Mouse (Mus musculus): ENCODE data around the gene Tmed8. TPM values are rescaled to one million over a fixed set of nuclear protein-coding genes. Genes with fewer than 3 reads are reported as not detected.
A peak's percentile ranks its signal among the peaks of the same experiment; 100 is the strongest.

Tmed8 gene
- total and polyA plus RNA-seq, 3 experiments = 2.2 to 32.5 (median 21.6) TPM

- H3K36me3 ChIP-seq (replicated peaks) = peaks cover 2% of the 10 kb centered on the region
- H3K4me1 ChIP-seq (ENCODE audit: insufficient read depth, low read depth, low read length) = peaks cover 26% of the 10 kb centered on the region
- DNase-seq (ENCODE audit: low spot score) (no peak), ATAC-seq (ENCODE audit: extremely low read depth, insufficient number of reproducible peaks, low FRiP score, poor library complexity, severe bottlenecking) (no peak)
- no peak for TF ChIP-seq CTCF (IDR thresholded peaks at IDR 0.05; ENCODE audit: low read depth, low read length)
- no peak for TF ChIP-seq POLR2AphosphoS5 (IDR thresholded peaks at IDR 0.05; ENCODE audit: insufficient replicate concordance, low read depth, low read length)
- TF ChIP-seq GATA1 (IDR thresholded peaks at IDR 0.05; ENCODE audit: borderline replicate concordance, low read length) = no peak
- TF ChIP-seq GATA2 (IDR thresholded peaks at IDR 0.05; ENCODE audit: borderline replicate concordance, low read depth, low read length) = no peak
- TF ChIP-seq TAL1 (conservative IDR thresholded peaks at IDR 0.05; ENCODE audit: low read depth, low read length) = no peak
- no peaks in the 10 kb centered on the region for H3K27me3 ChIP-seq (ENCODE audit: insufficient read depth, low read length)
- H3K4me3 ChIP-seq (ENCODE audit: low read depth, low read length) = no peak overlapping the region
- H3K9me3 ChIP-seq (replicated peaks) = no peaks in the 10 kb centered on the region
Measured at GRCm38 (mm10) chr12:87201694-87202093, 1.4 kb upstream of the Tmed8 start.

GRCm38 (mm10) chr12:87199206-87199972 is 865 bp downstream of the Tmed8 start, which contains the start of gene Samd15:
Gene Samd15 (plus strand): TSS chr12:87199723.
- Histone ChIP-seq H3K36me3 (replicated peaks) (peaks cover 3% of the 10 kb centered on the region), H3K4me1 (ENCODE audit: insufficient read depth, low read depth, low read length) (peaks cover 26% of the 10 kb centered on the region), H3K4me3 (ENCODE audit: low read depth, low read length) (peak within 1 kb of the TSS; percentile 77), H3K27me3 (ENCODE audit: insufficient read depth, low read length) (no peaks in the 10 kb centered on the region), H3K9me3 (replicated peaks) (no peaks in the 10 kb centered on the region)
- TF ChIP-seq GATA1 (IDR thresholded peaks at IDR 0.05; ENCODE audit: borderline replicate concordance, low read length) = no peak
- no peak for TF ChIP-seq TAL1 (conservative IDR thresholded peaks at IDR 0.05; ENCODE audit: low read depth, low read length)
- TF ChIP-seq CTCF (IDR thresholded peaks at IDR 0.05; ENCODE audit: low read depth, low read length) = no peak
- TF ChIP-seq POLR2AphosphoS5 (IDR thresholded peaks at IDR 0.05; ENCODE audit: insufficient replicate concordance, low read depth, low read length) = no peak
- TF ChIP-seq GATA2 (IDR thresholded peaks at IDR 0.05; ENCODE audit: borderline replicate concordance, low read depth, low read length) = no peak
- peak; percentile 37 for DNase-seq (ENCODE audit: low spot score)
- no peak for ATAC-seq (ENCODE audit: extremely low read depth, insufficient number of reproducible peaks, low FRiP score, poor library complexity, severe bottlenecking)

- H3K4me3 ChIP-seq (ENCODE audit: low read depth, low read length) = peak overlapping the region; percentile 77; the same call in 1 of the 2 replicates
- H3K9me3 ChIP-seq (replicated peaks) = no peaks in the 10 kb centered on the region
- TF ChIP-seq GATA2 (IDR thresholded peaks at IDR 0.05; ENCODE audit: borderline replicate concordance, low read depth, low read length) (no peak), TAL1 (conservative IDR thresholded peaks at IDR 0.05; ENCODE audit: low read depth, low read length) (no peak), GATA1 (IDR thresholded peaks at IDR 0.05; ENCODE audit: borderline replicate concordance, low read length) (no peak), CTCF (IDR thresholded peaks at IDR 0.05; ENCODE audit: low read depth, low read length) (no peak), POLR2AphosphoS5 (IDR thresholded peaks at IDR 0.05; ENCODE audit: insufficient replicate concordance, low read depth, low read length) (no peak)
- H3K4me1 ChIP-seq (ENCODE audit: insufficient read depth, low read depth, low read length) = peaks cover 26% of the 10 kb centered on the region
- no peaks in the 10 kb centered on the region for H3K27me3 ChIP-seq (ENCODE audit: insufficient read depth, low read length)
- no peak for ATAC-seq (ENCODE audit: extremely low read depth, insufficient number of reproducible peaks, low FRiP score, poor library complexity, severe bottlenecking)
- DNase-seq (ENCODE audit: low spot score) = no peak
- H3K36me3 ChIP-seq (replicated peaks) = peaks cover 3% of the 10 kb centered on the region
Measured at GRCm38 (mm10) chr12:87198792-87199191, 1.5 kb downstream of the Tmed8 start.

- Histone ChIP-seq H3K4me3 (ENCODE audit: low read depth, low read length) (no peak overlapping the region), H3K36me3 (replicated peaks) (peaks cover 3% of the 10 kb centered on the region), H3K27me3 (ENCODE audit: insufficient read depth, low read length) (no peaks in the 10 kb centered on the region), H3K4me1 (ENCODE audit: insufficient read depth, low read depth, low read length) (peaks cover 33% of the 10 kb centered on the region), H3K9me3 (replicated peaks) (no peaks in the 10 kb centered on the region)
- no peak for DNase-seq (ENCODE audit: low spot score)
- TF ChIP-seq GATA1 (IDR thresholded peaks at IDR 0.05; ENCODE audit: borderline replicate concordance, low read length) (no peak), POLR2AphosphoS5 (IDR thresholded peaks at IDR 0.05; ENCODE audit: insufficient replicate concordance, low read depth, low read length) (no peak), TAL1 (conservative IDR thresholded peaks at IDR 0.05; ENCODE audit: low read depth, low read length) (no peak), GATA2 (IDR thresholded peaks at IDR 0.05; ENCODE audit: borderline replicate concordance, low read depth, low read length) (no peak), CTCF (IDR thresholded peaks at IDR 0.05; ENCODE audit: low read depth, low read length) (no peak)
- no peak for ATAC-seq (ENCODE audit: extremely low read depth, insufficient number of reproducible peaks, low FRiP score, poor library complexity, severe bottlenecking)
Measured at GRCm38 (mm10) chr12:87196310-87196709, 3.9 kb downstream of the Tmed8 start.

- TF ChIP-seq POLR2AphosphoS5 (IDR thresholded peaks at IDR 0.05; ENCODE audit: insufficient replicate concordance, low read depth, low read length) = no peak
- no peak for TF ChIP-seq GATA2 (IDR thresholded peaks at IDR 0.05; ENCODE audit: borderline replicate concordance, low read depth, low read length)
- TF ChIP-seq TAL1 (conservative IDR thresholded peaks at IDR 0.05; ENCODE audit: low read depth, low read length) = no peak
- TF ChIP-seq CTCF (IDR thresholded peaks at IDR 0.05; ENCODE audit: low read depth, low read length) = no peak
- TF ChIP-seq GATA1 (IDR thresholded peaks at IDR 0.05; ENCODE audit: borderline replicate concordance, low read length) = no peak
Measured at GRCm38 (mm10) chr12:87195069-87195468, 5.2 kb downstream of the Tmed8 start.

GRCm38 (mm10) chr12:87193008-87193407 is 7.2 kb downstream of the Tmed8 start:
- TF ChIP-seq TAL1 (conservative IDR thresholded peaks at IDR 0.05; ENCODE audit: low read depth, low read length) = no peak
- TF ChIP-seq CTCF (IDR thresholded peaks at IDR 0.05; ENCODE audit: low read depth, low read length) = no peak
- no peak for TF ChIP-seq GATA2 (IDR thresholded peaks at IDR 0.05; ENCODE audit: borderline replicate concordance, low read depth, low read length)
- TF ChIP-seq POLR2AphosphoS5 (IDR thresholded peaks at IDR 0.05; ENCODE audit: insufficient replicate concordance, low read depth, low read length) = no peak
- TF ChIP-seq GATA1 (IDR thresholded peaks at IDR 0.05; ENCODE audit: borderline replicate concordance, low read length) = no peak
- Histone ChIP-seq H3K4me1 (ENCODE audit: insufficient read depth, low read depth, low read length) (peaks cover 21% of the 10 kb centered on the region), H3K4me3 (ENCODE audit: low read depth, low read length) (no peak overlapping the region), H3K9me3 (replicated peaks) (no peaks in the 10 kb centered on the region), H3K36me3 (replicated peaks) (peaks cover 9% of the 10 kb centered on the region), H3K27me3 (ENCODE audit: insufficient read depth, low read length) (no peaks in the 10 kb centered on the region; the same call in 1 of the 2 replicates)
- ATAC-seq (ENCODE audit: extremely low read depth, insufficient number of reproducible peaks, low FRiP score, poor library complexity, severe bottlenecking) (0 out of 2 replicates have a peak, but pooled peaks have one; percentile 10), DNase-seq (ENCODE audit: low spot score) (no peak)

More at GRCm38 (mm10) chr12:87195069-87195468, 5.2 kb downstream of the Tmed8 start:
- Histone ChIP-seq H3K27me3 (ENCODE audit: insufficient read depth, low read length) (no peaks in the 10 kb centered on the region), H3K4me3 (ENCODE audit: low read depth, low read length) (no peak overlapping the region), H3K9me3 (replicated peaks) (no peaks in the 10 kb centered on the region), H3K36me3 (replicated peaks) (peaks cover 3% of the 10 kb centered on the region), H3K4me1 (ENCODE audit: insufficient read depth, low read depth, low read length) (peaks cover 37% of the 10 kb centered on the region)
- DNase-seq (ENCODE audit: low spot score) = no peak
- ATAC-seq (ENCODE audit: extremely low read depth, insufficient number of reproducible peaks, low FRiP score, poor library complexity, severe bottlenecking) = no peak

Data from G1E (cell line).